Mouse (Mus musculus) stomach, embryonic 15.5 days (tissue): ENCODE data around the gene Tmigd3. TPM values are rescaled to one million over a fixed set of nuclear protein-coding genes. Genes with fewer than 3 reads are reported as not detected.

ENCODE experiments used
- ATAC-seq: fragments of 200-750 bp; cut with Nextera tagmentation; 2 replicates; pipeline ENCODE4 v1.8.0; 2017; ENCODE audit warnings: low read depth, moderate number of reproducible peaks, moderate TSS enrichment; ENCODE audit not compliant: insufficient read depth, low FRiP score
- H3K27ac ChIP-seq: fragments of 300-500 bp; sonication (generic); 2 replicates; pipeline ENCODE4 v1.5.1; 2015; ENCODE audit warnings: mild to moderate bottlenecking, inconsistent platforms
- H3K27me3 ChIP-seq: fragments of 300-500 bp; sonication (generic); replicated peaks from 2 replicates; pipeline ENCODE4 v1.6.1; 2015; ENCODE audit warnings: inconsistent platforms
- H3K36me3 ChIP-seq: fragments of 300-500 bp; sonication (generic); 2 replicates; pipeline ENCODE4 v1.6.1; 2015; ENCODE audit warnings: inconsistent platforms
- H3K4me1 ChIP-seq: fragments of 300-500 bp; sonication (generic); 2 replicates; pipeline ENCODE4 v1.6.1; 2015; ENCODE audit warnings: inconsistent platforms
- H3K4me2 ChIP-seq: fragments of 300-500 bp; sonication (generic); 2 replicates; pipeline ENCODE4 v1.6.1; 2015; ENCODE audit warnings: mild to moderate bottlenecking, inconsistent platforms
- H3K4me3 ChIP-seq: fragments of 300-500 bp; sonication (generic); replicated peaks from 2 replicates; pipeline ENCODE4 v1.5.1; 2015; ENCODE audit warnings: inconsistent platforms
- H3K9ac ChIP-seq: fragments of 300-500 bp; sonication (generic); 2 replicates; pipeline ENCODE4 v1.6.1; 2015; ENCODE audit warnings: inconsistent platforms
- H3K9me3 ChIP-seq: fragments of 300-500 bp; sonication (generic); 2 replicates; pipeline ENCODE4 v1.6.1; 2016; ENCODE audit warnings: inconsistent platforms
- WGBS: fragments of 180-500 bp; shearing (Covaris S2); methylation state at CpG from one replicate; pipeline ENCODE4 v1.1.7; 2015; 5-methylcytosine and 5-hydroxymethylcytosine counted together
- polyA plus RNA-seq: library from polyadenylated mRNA; unstranded; fragments of >200 nt; fragmentation: Nextera tagmentation; extraction: Ambion mirVana; gene quantifications from 2 replicates; pipeline ENCODE4 v1.2.1, GENCODE M21; 2015

Gene Tmigd3
- polyA plus RNA-seq, 1 experiment from 2014 or later: 0.45 TPM

GRCm38 (mm10) chr3:105958974-105959580 is 88.4 kb downstream of the Tmigd3 start, which contains the start of gene Wdr77:
Gene Wdr77 (plus strand): TSS chr3:105959369.
- H3K4me3 ChIP-seq: peak within 1 kb of the TSS; percentile 96
- peak within 1 kb of the TSS; percentile 93 for H3K9ac ChIP-seq
- H3K27ac ChIP-seq: peak within 1 kb of the TSS; percentile 94
- peaks cover 19% of the 10 kb centered on the region for H3K4me1 ChIP-seq
- WGBS: under 1% methylated on average over 52 of the region's 52 CpGs
- peak; percentile 95 for ATAC-seq
- H3K36me3 ChIP-seq: peaks cover 24% of the 10 kb centered on the region
- H3K4me2 ChIP-seq: peak within 1 kb of the TSS; percentile 72
- H3K27me3 ChIP-seq: no peaks in the 10 kb centered on the region
- no peaks in the 10 kb centered on the region for H3K9me3 ChIP-seq

DNA sequence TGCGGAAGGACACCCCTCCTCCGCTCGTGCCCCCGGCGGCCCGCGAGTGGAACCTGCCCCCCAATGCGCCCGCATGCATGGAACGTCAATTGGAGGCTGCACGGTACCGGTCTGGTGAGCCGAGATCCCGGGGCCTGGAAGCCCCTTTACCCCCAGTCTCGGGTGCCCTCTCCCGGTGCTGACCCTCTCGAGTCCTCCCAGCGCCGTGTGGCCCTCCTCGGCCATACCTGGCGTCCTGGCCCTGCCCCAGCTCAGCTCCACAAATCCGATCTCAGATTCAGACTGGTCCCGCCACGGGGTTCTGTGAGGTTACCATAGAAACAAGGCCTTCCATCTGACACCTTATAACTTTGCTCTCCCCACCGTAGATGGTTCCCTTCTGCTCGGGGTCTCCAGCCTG is 88.9 kb downstream of the Tmigd3 start:
- peaks cover 19% of the 10 kb centered on the region for H3K4me1 ChIP-seq
- peak overlapping the region; percentile 89 for H3K9ac ChIP-seq
- ATAC-seq: peak; percentile 44
- peak overlapping the region; percentile 96 for H3K4me3 ChIP-seq
- peaks cover 29% of the 10 kb centered on the region for H3K36me3 ChIP-seq
- WGBS: under 1% methylated on average over 26 of the region's 26 CpGs
- H3K27me3 ChIP-seq: no peaks in the 10 kb centered on the region
- peak overlapping the region; percentile 66 for H3K27ac ChIP-seq
- no peaks in the 10 kb centered on the region for H3K9me3 ChIP-seq
- H3K4me2 ChIP-seq: peak overlapping the region; percentile 72

- Histone ChIP-seq H3K36me3 (peaks cover 30% of the 10 kb centered on the region), H3K9me3 (no peaks in the 10 kb centered on the region), H3K27ac (peak within 1 kb of the TSS; percentile 94), H3K4me1 (peaks cover 19% of the 10 kb centered on the region), H3K4me2 (peak within 1 kb of the TSS; percentile 72), H3K27me3 (no peaks in the 10 kb centered on the region), H3K4me3 (peak within 1 kb of the TSS; percentile 96), H3K9ac (peak within 1 kb of the TSS; percentile 93)
- no peak for ATAC-seq
- WGBS: 4% methylated on average over 6 of the region's 6 CpGs
These were observed 89.3 kb downstream of the Tmigd3 start, which contains the start of gene Atp5f1 for GRCm38 (mm10) chr3:105959999-105960398. Gene Atp5f1 (minus strand): TSS chr3:105960099.

DNA sequence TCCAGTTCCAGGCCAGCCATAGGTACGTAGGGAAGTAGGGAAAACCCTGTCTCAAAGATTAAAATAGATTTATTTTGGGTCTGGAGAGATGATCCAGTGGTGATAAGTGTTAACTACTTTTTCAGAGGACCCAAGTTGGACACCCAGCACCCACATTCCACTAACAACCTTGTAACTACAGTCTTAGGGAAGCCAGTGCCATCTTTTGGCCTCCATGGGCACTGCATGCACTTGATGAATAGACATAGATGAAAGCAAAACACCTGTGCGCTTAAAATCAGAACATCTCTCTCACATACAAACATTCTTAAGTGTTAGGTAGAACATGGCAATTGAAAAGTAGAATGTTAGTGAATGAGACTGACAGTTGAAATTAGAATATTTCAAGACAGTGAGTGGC is 90.0 kb downstream of the Tmigd3 start:
- Histone ChIP-seq H3K27ac (no peak overlapping the region), H3K36me3 (peaks cover 37% of the 10 kb centered on the region), H3K27me3 (no peaks in the 10 kb centered on the region), H3K4me1 (peaks cover 19% of the 10 kb centered on the region), H3K9me3 (no peaks in the 10 kb centered on the region), H3K9ac (no peak overlapping the region), H3K4me3 (peak overlapping the region; percentile 96; the same call in 1 of the 2 replicates), H3K4me2 (peak overlapping the region; percentile 72)
- 95% methylated on average over 2 of the region's 2 CpGs for WGBS
- ATAC-seq: no peak

DNA sequence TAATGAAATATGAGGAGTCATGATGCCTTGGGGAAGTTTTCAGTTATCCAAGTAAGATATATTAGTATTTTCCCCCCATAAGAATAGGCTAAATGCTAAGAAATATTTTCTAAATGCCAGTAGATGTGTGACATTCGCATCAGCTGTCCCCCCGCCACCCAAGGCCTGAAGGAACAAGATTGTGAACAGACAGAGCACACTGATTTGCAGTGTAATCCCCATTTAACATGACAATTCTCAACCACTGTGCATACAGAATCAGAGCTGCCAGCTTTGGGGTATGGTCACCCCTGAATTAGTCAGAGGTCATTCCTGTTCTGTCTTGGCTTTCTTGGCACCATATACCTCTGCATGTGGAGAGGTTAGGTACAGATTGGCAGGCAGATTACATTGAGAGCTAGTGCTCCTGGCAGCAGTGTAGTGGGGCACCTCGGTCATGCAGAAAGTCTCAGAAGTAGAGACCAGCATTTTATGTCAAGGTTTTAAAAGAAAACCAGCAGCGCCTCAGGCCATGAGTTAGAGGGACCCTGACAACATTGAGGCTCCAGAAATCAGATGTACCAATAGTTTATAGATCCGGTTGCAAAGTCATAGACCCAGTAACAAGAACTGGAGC is 101.2 kb downstream of the Tmigd3 start:
- Histone ChIP-seq H3K4me1 (no peaks in the 10 kb centered on the region), H3K36me3 (peaks cover 22% of the 10 kb centered on the region), H3K27ac (no peak overlapping the region), H3K4me3 (no peak overlapping the region), H3K9me3 (no peaks in the 10 kb centered on the region), H3K27me3 (no peaks in the 10 kb centered on the region), H3K4me2 (no peak overlapping the region), H3K9ac (no peak overlapping the region)
- 83% methylated on average over 5 of the region's 5 CpGs for WGBS
- ATAC-seq: no peak

DNA sequence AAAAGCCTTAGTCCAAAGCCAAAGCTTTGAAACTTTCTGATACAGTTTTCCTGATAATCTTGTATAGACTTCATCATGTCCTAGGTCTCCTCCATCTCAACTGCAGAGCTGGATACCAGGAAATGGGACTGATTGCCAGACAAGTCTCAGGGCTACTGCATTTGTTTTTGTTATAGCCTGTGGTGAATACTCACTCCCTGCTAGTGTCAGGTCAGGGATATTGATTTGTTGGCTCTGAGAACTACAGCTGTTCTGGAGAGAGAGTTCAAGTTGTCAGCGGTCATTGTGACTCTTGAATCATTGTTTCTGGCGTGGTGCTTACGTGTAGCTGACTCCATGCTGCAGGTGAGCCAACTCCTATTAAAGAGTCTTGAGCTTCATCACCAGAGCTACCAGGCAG is 102.7 kb downstream of the Tmigd3 start, which contains the start of gene Ovgp1:
Gene Ovgp1 (plus strand): TSS at position 301 of the 400 bp plus-strand sequence.
- Histone ChIP-seq H3K9me3 (no peaks in the 10 kb centered on the region), H3K4me3 (no peak within 1 kb of the TSS), H3K4me1 (no peaks in the 10 kb centered on the region), H3K27ac (no peak within 1 kb of the TSS), H3K9ac (no peak within 1 kb of the TSS), H3K4me2 (no peak within 1 kb of the TSS), H3K36me3 (peaks cover 11% of the 10 kb centered on the region; the same call in 1 of the 2 replicates), H3K27me3 (no peaks in the 10 kb centered on the region)
- no peak for ATAC-seq
- 64% methylated on average over 3 of the region's 3 CpGs for WGBS

Other genes starting within 250 kb of the Tmigd3 start
- gene Ddx20, start 183.3 kb upstream of the Tmigd3 start, polyA plus RNA-seq: 35.1 and 38.4 TPM in 2 replicates
- 2.9 and 3.0 TPM in 2 replicates for gene Inka2, start 166.3 kb upstream of the Tmigd3 start, polyA plus RNA-seq
- gene Rap1a, start 69.6 kb upstream of the Tmigd3 start, polyA plus RNA-seq: 141 and 146 TPM in 2 replicates
- 0.71 and 0.82 TPM in 2 replicates for gene Adora3, start within 50 bp of the Tmigd3 start, polyA plus RNA-seq
- gene I830077J02Rik, start 61.8 kb downstream of the Tmigd3 start, polyA plus RNA-seq: 1.4 and 2.1 TPM in 2 replicates
- gene Wdr77, start 88.5 kb downstream of the Tmigd3 start, polyA plus RNA-seq: 118 and 125 TPM in 2 replicates
- 479 and 520 TPM in 2 replicates for gene Atp5f1, start 89.2 kb downstream of the Tmigd3 start, polyA plus RNA-seq
- gene Ovgp1, start 102.8 kb downstream of the Tmigd3 start, polyA plus RNA-seq: 0.86 and 1.2 TPM in 2 replicates
- 0.19 TPM in 1 of 2 replicates, not detected in the other for gene Pifo, start 143.7 kb downstream of the Tmigd3 start, polyA plus RNA-seq
- gene Chil5, start 161.9 kb downstream of the Tmigd3 start, polyA plus RNA-seq: 0.21 TPM in 1 of 2 replicates, not detected in the other
- gene Chia1, start 242.3 kb downstream of the Tmigd3 start, polyA plus RNA-seq: 0.10 and 0.24 TPM in 2 replicates